Mouse (Mus musculus) forebrain, embryonic 12.5 days (tissue): ENCODE results near the gene Lefty2. TPM values are rescaled to one million over a fixed set of nuclear protein-coding genes. Genes with fewer than 3 reads are reported as not detected.

Experiments used
- ATAC-seq: fragments of 200-750 bp; cut with Nextera tagmentation; 2 replicates; pipeline ENCODE4 v1.8.0; 2017; ENCODE audit warnings: moderate TSS enrichment; ENCODE audit not compliant: low FRiP score
- H3K27ac ChIP-seq: fragments of 300-500 bp; sonication (generic); 2 replicates; pipeline ENCODE4 v1.5.1; 2016; ENCODE audit warnings: mild to moderate bottlenecking
- H3K27me3 ChIP-seq: fragments of 300-500 bp; sonication (generic); 2 replicates; pipeline ENCODE4 v1.6.1; 2016; ENCODE audit warnings: mild to moderate bottlenecking
- H3K36me3 ChIP-seq: fragments of 300-500 bp; sonication (generic); replicated peaks from 2 replicates; pipeline ENCODE4 v1.6.1; 2016; ENCODE audit warnings: mild to moderate bottlenecking
- H3K4me1 ChIP-seq: fragments of 300-500 bp; sonication (generic); 2 replicates; pipeline ENCODE4 v1.6.1; 2016
- H3K4me2 ChIP-seq: fragments of 300-500 bp; sonication (generic); 2 replicates; pipeline ENCODE4 v1.6.1; 2016; ENCODE audit warnings: mild to moderate bottlenecking, moderate library complexity
- H3K4me3 ChIP-seq: fragments of 300-500 bp; sonication (generic); replicated peaks from 2 replicates; pipeline ENCODE4 v1.5.1; 2016; ENCODE audit warnings: mild to moderate bottlenecking
- H3K9ac ChIP-seq: fragments of 300-500 bp; sonication (generic); 2 replicates; pipeline ENCODE4 v1.6.1; 2016; ENCODE audit warnings: mild to moderate bottlenecking
- H3K9me3 ChIP-seq: fragments of 300-500 bp; sonication (generic); 2 replicates; pipeline ENCODE4 v1.6.1; 2016
- WGBS: fragments of 180-500 bp; shearing (Covaris S2); methylation state at CpG from one replicate; pipeline ENCODE4 v1.1.7; 2016; 5-methylcytosine and 5-hydroxymethylcytosine counted together
- polyA plus RNA-seq: library from polyadenylated mRNA; unstranded; fragments of >200 nt; fragmentation: Nextera tagmentation; extraction: Ambion mirVana; gene quantifications from 2 replicates; pipeline ENCODE4 v1.2.1, GENCODE M21; 2016

Lefty2 gene
- 0.17 TPM in 1 of 2 replicates, not detected in the other for polyA plus RNA-seq

- H3K36me3 ChIP-seq = no peaks in the 10 kb centered on the region
- no peak within 1 kb of the TSS for H3K4me2 ChIP-seq
- H3K27me3 ChIP-seq = peaks cover 48% of the 10 kb centered on the region
- WGBS = 66% methylated on average over 10 of the region's 10 CpGs
- H3K27ac ChIP-seq = no peak within 1 kb of the TSS
- no peak for ATAC-seq
- H3K4me1 ChIP-seq = peaks cover 17% of the 10 kb centered on the region
- no peaks in the 10 kb centered on the region for H3K9me3 ChIP-seq
- H3K9ac ChIP-seq = no peak within 1 kb of the TSS
- H3K4me3 ChIP-seq = no peak within 1 kb of the TSS
Measured at GRCm38 (mm10) chr1:180892808-180893207, at the start of gene Lefty2. Gene Lefty2 (plus strand): TSS chr1:180893108.

GRCm38 (mm10) chr1:180848114-180848510 is 44.8 kb upstream of the Lefty2 start:
- Histone ChIP-seq H3K27me3 (no peaks in the 10 kb centered on the region), H3K4me1 (peaks cover 45% of the 10 kb centered on the region), H3K27ac (peak overlapping the region; percentile 92), H3K36me3 (no peaks in the 10 kb centered on the region), H3K9me3 (no peaks in the 10 kb centered on the region), H3K4me2 (peak overlapping the region; percentile 56), H3K4me3 (peak overlapping the region; percentile 31), H3K9ac (peak overlapping the region; percentile 50)
- peak; percentile 51; the same call in 1 of the 2 replicates for ATAC-seq
- 1% methylated on average over 9 of the region's 9 CpGs for WGBS

GRCm38 (mm10) chr1:180848511-180849241 is 44.2 kb upstream of the Lefty2 start:
- H3K9ac ChIP-seq = peak overlapping the region; percentile 50; the same call in 1 of the 2 replicates
- no peak for ATAC-seq
- WGBS = 15% methylated on average over 11 of the region's 11 CpGs

GRCm38 (mm10) chr1:180849701-180850301 is 43.1 kb upstream of the Lefty2 start:
- Histone ChIP-seq H3K4me3 (peak overlapping the region; percentile 58), H3K9me3 (no peaks in the 10 kb centered on the region), H3K27me3 (no peaks in the 10 kb centered on the region), H3K27ac (peak overlapping the region; percentile 98), H3K4me1 (peaks cover 45% of the 10 kb centered on the region), H3K9ac (peak overlapping the region; percentile 72), H3K4me2 (peak overlapping the region; percentile 78), H3K36me3 (no peaks in the 10 kb centered on the region)
- 35% methylated on average over 11 of the region's 11 CpGs for WGBS
- no peak for ATAC-seq

More at GRCm38 (mm10) chr1:180848511-180849241, 44.2 kb upstream of the Lefty2 start:
- Histone ChIP-seq H3K27me3 (no peaks in the 10 kb centered on the region), H3K9me3 (no peaks in the 10 kb centered on the region), H3K27ac (peak overlapping the region; percentile 92), H3K4me2 (peak overlapping the region; percentile 56), H3K4me1 (peaks cover 45% of the 10 kb centered on the region), H3K36me3 (no peaks in the 10 kb centered on the region), H3K4me3 (peak overlapping the region; percentile 31)

- peak; percentile 99 for ATAC-seq
- Histone ChIP-seq H3K27ac (peak within 1 kb of the TSS; percentile 98), H3K9me3 (no peaks in the 10 kb centered on the region), H3K36me3 (0 out of 2 replicates have a peak, but pooled peaks cover 4% of the 10 kb centered on the region), H3K27me3 (no peaks in the 10 kb centered on the region), H3K9ac (peak within 1 kb of the TSS; percentile 72), H3K4me1 (peaks cover 45% of the 10 kb centered on the region), H3K4me3 (peak within 1 kb of the TSS; percentile 58), H3K4me2 (peak within 1 kb of the TSS; percentile 78)
- WGBS = under 1% methylated on average over 77 of the region's 77 CpGs
Measured at GRCm38 (mm10) chr1:180850316-180851270, 42.3 kb upstream of the Lefty2 start, which contains the start of gene Sde2. Gene Sde2 (plus strand): TSS chr1:180851127.

- H3K4me1 ChIP-seq = no peaks in the 10 kb centered on the region
- no peak overlapping the region for H3K9ac ChIP-seq
- H3K27ac ChIP-seq = no peak overlapping the region
- H3K9me3 ChIP-seq = no peaks in the 10 kb centered on the region
- no peak for ATAC-seq
- H3K4me3 ChIP-seq = no peak overlapping the region
- H3K27me3 ChIP-seq = no peaks in the 10 kb centered on the region
- no peak overlapping the region for H3K4me2 ChIP-seq
- H3K36me3 ChIP-seq = peaks cover 80% of the 10 kb centered on the region
Measured at GRCm38 (mm10) chr1:180858763-180859162, 34.1 kb upstream of the Lefty2 start.

- Histone ChIP-seq H3K36me3 (peaks cover 90% of the 10 kb centered on the region), H3K9me3 (no peaks in the 10 kb centered on the region), H3K4me3 (no peak overlapping the region), H3K27ac (no peak overlapping the region), H3K4me1 (no peaks in the 10 kb centered on the region), H3K9ac (no peak overlapping the region), H3K27me3 (no peaks in the 10 kb centered on the region), H3K4me2 (no peak overlapping the region)
- WGBS = 90% methylated on average over 6 of the region's 6 CpGs
- no peak for ATAC-seq
Measured at GRCm38 (mm10) chr1:180860030-180860429, 32.9 kb upstream of the Lefty2 start.

- Histone ChIP-seq H3K4me2 (no peak overlapping the region), H3K27ac (no peak overlapping the region), H3K9me3 (no peaks in the 10 kb centered on the region), H3K36me3 (peaks cover 88% of the 10 kb centered on the region), H3K4me3 (no peak overlapping the region), H3K4me1 (no peaks in the 10 kb centered on the region), H3K27me3 (no peaks in the 10 kb centered on the region), H3K9ac (no peak overlapping the region)
- 33% methylated on average over 1 of the region's 1 CpGs for WGBS
- no peak for ATAC-seq
Measured at GRCm38 (mm10) chr1:180863606-180864005, 29.3 kb upstream of the Lefty2 start.

- no peaks in the 10 kb centered on the region for H3K27me3 ChIP-seq
- no peak overlapping the region for H3K4me3 ChIP-seq
- peaks cover 66% of the 10 kb centered on the region for H3K36me3 ChIP-seq
- H3K4me2 ChIP-seq = no peak overlapping the region
- WGBS = 91% methylated on average over 7 of the region's 7 CpGs
- H3K9ac ChIP-seq = no peak overlapping the region
- H3K27ac ChIP-seq = no peak overlapping the region
- no peak for ATAC-seq
- H3K9me3 ChIP-seq = no peaks in the 10 kb centered on the region
- H3K4me1 ChIP-seq = no peaks in the 10 kb centered on the region
Measured at GRCm38 (mm10) chr1:180866001-180866400, 26.9 kb upstream of the Lefty2 start.

GRCm38 (mm10) chr1:180870122-180870650 is 22.7 kb upstream of the Lefty2 start:
- no peak overlapping the region for H3K4me3 ChIP-seq
- H3K36me3 ChIP-seq = peaks cover 29% of the 10 kb centered on the region
- no peaks in the 10 kb centered on the region for H3K4me1 ChIP-seq
- no peaks in the 10 kb centered on the region for H3K27me3 ChIP-seq
- H3K4me2 ChIP-seq = no peak overlapping the region
- H3K9me3 ChIP-seq = no peaks in the 10 kb centered on the region
- H3K27ac ChIP-seq = no peak overlapping the region
- WGBS = 82% methylated on average over 13 of the region's 13 CpGs
- no peak for ATAC-seq
- no peak overlapping the region for H3K9ac ChIP-seq

- Histone ChIP-seq H3K4me3 (no peak overlapping the region), H3K36me3 (no peaks in the 10 kb centered on the region), H3K4me2 (no peak overlapping the region), H3K4me1 (no peaks in the 10 kb centered on the region), H3K27me3 (no peaks in the 10 kb centered on the region), H3K9me3 (no peaks in the 10 kb centered on the region), H3K9ac (no peak overlapping the region), H3K27ac (no peak overlapping the region)
- ATAC-seq = no peak
- WGBS = 16% methylated on average over 9 of the region's 9 CpGs
Measured at GRCm38 (mm10) chr1:180873861-180874484, 18.9 kb upstream of the Lefty2 start.
